1 mouse cellular context compared by ENCODE assay signal in genomic region chr4:116720343-116721097, GRCm38 (mm10).
TF ChIP-seq lines count a peak whose summit lies in the region.

Tesk2 (plus strand) TSS chr4:116720948.

TF ChIP-seq in CH12.LX, 34 proteins besides CTCF, POLR2A, EP300 and RAD21 (continued from another document):
- no peak for TF ChIP-seq POLR2AphosphoS2 (IDR thresholded peaks at IDR 0.05; ENCODE audit: low read depth, low read length)
- no peak for TF ChIP-seq MEF2A (IDR thresholded peaks at IDR 0.05; ENCODE audit: borderline replicate concordance, low read depth, low read length)
- TF ChIP-seq RCOR1 (conservative IDR thresholded peaks at IDR 0.05; ENCODE audit: low read depth, low read length), result no peak
- peak; percentile 89 for TF ChIP-seq MAZ (IDR thresholded peaks at IDR 0.05; ENCODE audit: low read depth, low read length)
- TF ChIP-seq USF2 (conservative IDR thresholded peaks at IDR 0.05; ENCODE audit: low read depth, low read length), result peak; percentile 86
- no peak for TF ChIP-seq CHD1 (IDR thresholded peaks at IDR 0.05; ENCODE audit: low read depth, low read length)
- peak; percentile 43 for TF ChIP-seq HCFC1 (IDR thresholded peaks at IDR 0.05; ENCODE audit: low read depth, low read length)
- no peak for TF ChIP-seq SMC3 (IDR thresholded peaks at IDR 0.05; ENCODE audit: low read depth, low read length)
- TF ChIP-seq MAX (IDR thresholded peaks at IDR 0.05; ENCODE audit: low read length), result peak; percentile 97
- peak; percentile 90 for TF ChIP-seq CHD2 (IDR thresholded peaks at IDR 0.05; ENCODE audit: low read length)
- peak; percentile 71 for TF ChIP-seq NELFE (IDR thresholded peaks at IDR 0.05; ENCODE audit: low read depth, low read length)
- TF ChIP-seq GABPA (IDR thresholded peaks at IDR 0.05; ENCODE audit: insufficient replicate concordance, low read depth, low read length), result no peak
- TF ChIP-seq USF1 (IDR thresholded peaks at IDR 0.05; ENCODE audit: low read depth, low read length), result peak; percentile 90
TF ChIP-seq in CH12.LX: peak in this region for 15.
